Comparison of ENCODE assay signal across 16 mouse cellular contexts in genomic region chr9:84262151-84262550, GRCm38 (mm10).
"Had no signal": no experiment of that assay in that cellular context is flagged by ENCODE, and none has a peak within 500 bp of the region (broad histone marks: within the 10 kb centered on the region; RNA-seq: fewer than 3 reads in every experiment).

No protein-coding gene starts in this region.

- H3K4me1 ChIP-seq: liver, embryonic 15.5 days; megakaryocyte, embryonic 14.5 days; midbrain, embryonic 15.5 days; neural tube, embryonic 12.5 days had no signal

- H3K9ac ChIP-seq: hindbrain, embryonic 14.5 days; liver, embryonic 15.5 days; midbrain, embryonic 15.5 days; neural tube, embryonic 12.5 days had no signal

- H3K4me3 ChIP-seq: hindbrain, embryonic 10.5 days; layer of hippocampus, adult 2 months; limb, embryonic 10.5 days; liver, embryonic 15.5 days; megakaryocyte, embryonic 14.5 days; midbrain, embryonic 15.5 days; neural tube, embryonic 12.5 days had no signal

- H3K36me3 ChIP-seq: hindbrain, embryonic 10.5 days; limb, embryonic 10.5 days; liver, embryonic 15.5 days; midbrain, embryonic 15.5 days; neural tube, embryonic 12.5 days had no signal

- ATAC-seq: intestine, embryonic 16.5 days; midbrain, embryonic 15.5 days had no signal

- DNase-seq: lung, adult 2 months; lung, postnatal 14 days; thymus, adult 18-20 months; thymus, postnatal 14 days had no signal

- H3K4me2 ChIP-seq: hindbrain, embryonic 14.5 days; liver, embryonic 11.5 days; liver, embryonic 15.5 days; midbrain, embryonic 11.5 days; midbrain, embryonic 15.5 days; neural tube, embryonic 12.5 days had no signal

- H3K27ac ChIP-seq: hindbrain, embryonic 10.5 days; hindbrain, embryonic 14.5 days; layer of hippocampus, adult 2 months; limb, embryonic 10.5 days; liver, embryonic 15.5 days; macrophage; midbrain, embryonic 15.5 days; neural tube, embryonic 12.5 days had no signal

- H3K27me3 ChIP-seq: liver, embryonic 15.5 days; megakaryocyte, embryonic 14.5 days; midbrain, embryonic 15.5 days; neural tube, embryonic 12.5 days had no signal

- H3K9me3 ChIP-seq: hindbrain, embryonic 10.5 days; limb, embryonic 10.5 days; liver, embryonic 15.5 days; megakaryocyte, embryonic 14.5 days; midbrain, embryonic 15.5 days; neural tube, embryonic 12.5 days had no signal
